Mouse (Mus musculus) ovary, postnatal 10 days (tissue): Measurements from ENCODE around the gene Gch1.

Experiments
- DNase-seq: peaks from one replicate; pipeline ENCODE4 v3.0.0; 2022; ENCODE audit warnings: low spot score

The Gch1 gene

DNA sequence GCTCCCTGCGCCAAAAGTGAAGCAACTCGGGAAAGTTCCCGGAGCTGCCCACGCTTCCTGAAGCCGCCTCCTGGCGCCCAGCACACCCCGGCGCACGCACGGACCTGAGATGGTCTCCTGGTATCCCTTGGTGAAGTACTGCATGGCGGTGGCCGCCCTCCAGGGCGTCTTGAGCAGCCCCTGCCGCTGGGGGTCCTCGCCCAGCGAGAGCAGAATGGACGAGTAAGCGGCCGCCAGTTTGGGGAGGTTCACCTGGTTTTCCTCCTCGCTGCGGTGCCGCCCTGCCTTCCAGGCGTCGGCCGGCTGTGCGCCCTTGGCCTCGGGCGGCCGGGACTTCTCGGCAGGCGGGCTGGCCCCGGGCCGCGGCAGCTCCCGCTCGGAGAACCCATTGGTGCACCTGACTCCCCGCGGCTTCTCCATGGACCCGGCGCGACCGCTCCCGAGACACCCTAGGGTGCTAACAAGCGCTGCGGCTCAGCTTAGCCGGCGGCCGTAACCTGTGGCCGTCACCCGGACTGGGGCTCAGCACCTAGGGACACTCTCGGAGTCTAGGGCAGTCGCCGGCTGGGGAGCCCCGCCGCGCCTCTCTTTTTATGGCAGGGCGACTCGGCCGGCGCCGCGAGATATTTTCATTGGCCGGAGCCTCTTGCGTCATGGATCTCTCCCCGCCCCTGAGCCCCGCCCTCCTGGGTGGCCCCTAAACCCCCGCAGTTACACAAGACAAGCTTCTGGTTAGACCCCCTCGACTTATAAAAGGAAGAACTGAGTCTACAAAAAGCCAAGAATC is at the start of gene Gch1:
Gch1 (minus strand) TSS at position 566 of the 787 bp plus-strand sequence.
- peak; percentile 48 for DNase-seq

DNA sequence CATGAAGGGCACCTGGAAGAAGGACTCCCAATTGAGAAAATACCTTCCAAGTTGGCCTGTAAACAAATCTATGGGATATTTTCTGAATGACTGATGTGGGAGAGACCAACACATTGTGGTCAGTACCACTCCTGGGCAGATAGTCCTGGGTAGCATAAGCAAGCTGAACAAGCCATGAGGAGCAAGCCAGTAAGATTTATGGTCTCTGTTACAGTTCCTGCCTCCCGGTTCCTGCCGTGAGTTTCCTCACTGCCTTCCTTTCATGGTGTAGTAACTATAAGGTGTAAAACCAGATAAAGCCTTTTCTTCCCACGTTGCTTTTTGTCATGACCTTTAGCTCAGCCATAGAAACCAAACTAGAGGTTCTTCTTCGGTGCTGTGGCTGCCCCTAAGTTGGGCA is 48.1 kb upstream of the Gch1 start:
- DNase-seq = no peak

DNA sequence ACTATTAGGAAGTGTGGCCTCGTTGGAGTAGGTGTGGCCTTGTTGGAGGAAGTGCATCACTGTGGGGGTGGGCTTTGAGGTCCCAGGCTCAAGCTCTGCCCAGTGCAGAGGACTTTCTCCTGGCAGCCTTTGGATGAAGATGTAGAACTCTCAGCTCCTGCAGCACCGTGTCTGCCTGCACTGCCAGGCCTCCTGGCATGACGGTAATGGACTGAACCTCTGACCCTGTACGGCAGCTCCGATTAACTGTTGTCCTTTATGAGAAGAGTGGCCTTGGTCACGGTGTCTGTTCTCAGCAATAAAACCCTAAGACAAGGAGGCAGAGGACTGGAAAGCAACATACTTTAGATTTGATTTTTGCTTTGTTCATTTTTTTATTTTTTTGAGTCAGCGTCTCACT is 47.3 kb upstream of the Gch1 start:
- DNase-seq = no peak

DNA sequence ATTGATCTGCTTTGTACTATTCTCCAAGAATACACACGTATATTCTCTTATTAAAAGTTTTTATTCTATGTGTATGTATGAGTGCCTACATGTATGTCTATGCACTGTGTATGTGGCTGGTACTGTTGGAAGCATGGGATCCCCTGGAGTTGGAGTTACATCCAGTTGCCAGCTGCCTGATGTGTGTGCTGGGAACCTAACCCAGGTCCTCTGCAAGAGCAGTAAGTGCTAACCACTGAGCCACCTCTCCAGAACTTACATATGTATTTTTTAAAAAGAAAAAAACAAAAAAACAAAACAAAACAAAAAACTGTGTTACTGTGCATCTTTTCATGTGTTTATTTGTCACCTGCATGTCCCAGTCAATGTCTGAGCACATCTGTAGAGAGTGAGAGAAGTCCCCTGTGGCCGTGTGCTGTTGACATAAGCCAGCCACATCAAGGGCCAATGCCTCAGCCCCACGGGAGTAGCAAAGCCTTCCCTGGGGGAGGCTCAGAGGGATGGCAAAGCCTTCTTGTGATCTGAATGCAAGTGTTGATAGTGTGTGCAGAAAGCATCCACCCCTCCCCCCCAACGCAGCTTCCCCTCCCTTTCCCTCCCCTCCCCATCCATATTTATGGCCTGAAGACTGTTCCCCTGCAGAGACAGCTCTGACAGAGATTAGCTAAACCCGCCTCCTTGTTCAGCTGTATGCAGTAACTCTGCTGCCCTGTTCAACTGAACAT is 45.5 kb upstream of the Gch1 start:
- no peak for DNase-seq

DNA sequence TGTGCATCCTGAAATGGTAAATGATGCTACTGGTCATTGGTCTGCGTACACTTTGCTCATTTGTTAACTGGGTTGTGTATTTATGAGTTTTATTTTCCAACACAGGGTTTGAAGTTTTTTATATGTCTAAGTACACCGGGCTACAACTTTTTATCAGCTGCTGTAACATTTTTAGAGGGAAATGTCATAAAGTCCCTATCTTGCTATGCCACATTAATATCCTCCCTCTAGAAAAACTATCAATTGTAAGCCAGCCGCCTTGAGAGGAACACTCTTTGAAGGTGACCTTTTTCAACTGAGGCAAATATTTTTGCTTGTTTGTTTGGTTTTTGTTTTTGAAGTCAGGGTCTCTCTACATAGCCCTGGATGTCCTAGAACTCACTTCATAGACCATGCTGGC is 44.8 kb upstream of the Gch1 start:
- DNase-seq = no peak

DNA sequence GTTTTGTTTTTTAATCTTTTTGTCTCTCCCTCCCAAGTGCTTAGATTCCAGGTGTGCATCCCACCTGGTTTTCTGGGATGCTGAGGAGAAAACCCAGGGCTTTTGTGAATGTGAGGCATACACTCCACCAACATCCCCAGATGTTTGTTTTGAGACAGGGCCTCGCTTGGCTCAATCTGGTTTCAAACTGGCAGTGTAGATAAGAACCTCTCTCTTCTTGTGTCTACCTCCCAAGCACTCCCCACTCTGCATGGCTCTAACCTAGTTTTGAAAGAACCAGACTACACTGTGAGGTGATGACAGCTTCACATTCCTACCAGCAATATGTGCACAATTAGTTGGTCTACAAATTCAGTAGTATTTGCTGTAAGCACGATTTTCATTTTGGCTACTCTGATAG is 44.4 kb upstream of the Gch1 start:
- no peak for DNase-seq

DNA sequence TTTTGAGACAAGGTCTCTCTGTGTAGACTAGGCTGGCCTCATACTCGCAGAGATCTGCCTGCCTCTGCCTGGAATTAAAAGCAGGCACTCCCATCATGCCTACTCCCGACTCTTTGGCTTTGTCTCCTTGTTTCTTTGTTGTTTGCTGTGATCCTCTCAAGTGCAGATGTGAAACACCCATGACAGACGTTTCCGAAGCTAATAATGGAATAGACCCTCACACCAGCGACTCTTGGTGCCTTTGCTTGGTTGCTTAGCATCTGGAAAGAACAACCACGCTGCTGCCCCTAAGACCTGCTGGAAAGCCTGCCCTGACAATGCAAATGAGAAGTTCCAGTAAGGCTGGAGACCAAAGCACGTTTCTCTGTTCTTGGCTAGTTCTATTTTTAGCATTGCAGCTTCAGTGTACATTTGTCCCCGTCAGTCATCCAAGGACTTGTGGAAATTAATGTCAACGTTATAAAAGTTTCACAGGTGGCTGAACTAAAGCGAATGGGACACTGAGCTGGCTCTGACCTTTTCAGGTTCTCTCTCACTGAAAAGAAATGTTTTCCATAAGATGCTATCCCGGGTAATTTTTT is 40.7 kb upstream of the Gch1 start:
- DNase-seq = no peak

DNA sequence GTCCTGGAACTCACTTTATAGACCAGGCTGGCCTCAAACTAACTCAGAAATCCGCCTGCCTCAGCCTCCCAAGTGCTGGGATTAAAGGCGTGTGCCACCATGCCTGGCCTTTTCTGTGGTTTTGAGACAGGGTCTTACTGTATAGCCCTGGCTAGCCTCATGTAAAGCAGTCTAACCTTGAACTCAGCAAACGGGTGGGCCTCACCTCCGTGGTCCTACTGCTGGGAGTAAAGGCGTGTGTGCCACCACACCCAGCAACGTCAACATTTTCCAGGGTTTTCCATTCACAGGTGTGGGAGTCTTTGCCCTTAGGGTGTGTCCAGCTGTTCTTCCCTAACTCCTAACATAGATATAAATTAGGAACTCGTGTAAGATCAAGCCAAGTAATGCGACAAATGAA is 36.7 kb upstream of the Gch1 start:
- DNase-seq = no peak

DNA sequence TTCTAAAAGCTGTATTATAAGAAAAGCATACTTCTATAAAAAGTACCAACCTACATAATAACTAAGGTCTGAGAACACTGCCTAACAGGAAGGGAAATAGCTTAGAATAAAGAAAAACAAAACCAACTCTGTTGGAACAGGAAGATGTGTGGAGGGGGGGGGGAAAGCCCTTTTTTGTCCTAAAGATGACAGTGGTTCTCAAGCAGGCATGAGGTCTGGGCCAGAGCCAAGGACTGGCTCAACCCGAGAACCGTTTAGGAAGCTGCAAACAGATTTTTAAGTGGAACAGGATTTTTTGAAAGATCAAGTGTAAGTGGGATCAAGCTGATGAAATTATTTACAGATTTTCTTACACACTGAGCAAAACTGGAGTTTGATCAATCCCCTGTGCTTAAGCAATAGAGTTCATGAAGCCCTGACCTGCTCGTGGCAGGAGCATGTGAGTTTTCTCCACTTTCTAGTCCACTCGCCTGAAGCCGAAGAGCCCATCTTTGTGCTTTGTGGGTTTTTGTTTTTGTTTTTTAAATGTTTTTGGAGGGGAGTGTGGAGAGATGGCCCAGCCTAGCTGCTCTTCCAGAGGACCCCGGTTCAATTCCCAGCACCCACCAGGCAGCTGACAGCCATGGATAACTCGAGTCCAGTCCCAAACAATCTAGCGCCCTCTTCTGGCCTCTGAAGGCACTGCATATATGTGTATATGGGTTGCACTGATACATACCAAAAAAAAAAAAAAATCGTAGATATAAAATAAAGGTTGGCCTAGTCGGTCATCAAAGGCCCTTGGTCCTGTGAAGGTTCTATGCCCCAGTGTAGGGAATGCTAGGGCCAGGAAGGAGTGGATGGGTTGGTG is 35.5 kb upstream of the Gch1 start:
- DNase-seq = no peak

DNA sequence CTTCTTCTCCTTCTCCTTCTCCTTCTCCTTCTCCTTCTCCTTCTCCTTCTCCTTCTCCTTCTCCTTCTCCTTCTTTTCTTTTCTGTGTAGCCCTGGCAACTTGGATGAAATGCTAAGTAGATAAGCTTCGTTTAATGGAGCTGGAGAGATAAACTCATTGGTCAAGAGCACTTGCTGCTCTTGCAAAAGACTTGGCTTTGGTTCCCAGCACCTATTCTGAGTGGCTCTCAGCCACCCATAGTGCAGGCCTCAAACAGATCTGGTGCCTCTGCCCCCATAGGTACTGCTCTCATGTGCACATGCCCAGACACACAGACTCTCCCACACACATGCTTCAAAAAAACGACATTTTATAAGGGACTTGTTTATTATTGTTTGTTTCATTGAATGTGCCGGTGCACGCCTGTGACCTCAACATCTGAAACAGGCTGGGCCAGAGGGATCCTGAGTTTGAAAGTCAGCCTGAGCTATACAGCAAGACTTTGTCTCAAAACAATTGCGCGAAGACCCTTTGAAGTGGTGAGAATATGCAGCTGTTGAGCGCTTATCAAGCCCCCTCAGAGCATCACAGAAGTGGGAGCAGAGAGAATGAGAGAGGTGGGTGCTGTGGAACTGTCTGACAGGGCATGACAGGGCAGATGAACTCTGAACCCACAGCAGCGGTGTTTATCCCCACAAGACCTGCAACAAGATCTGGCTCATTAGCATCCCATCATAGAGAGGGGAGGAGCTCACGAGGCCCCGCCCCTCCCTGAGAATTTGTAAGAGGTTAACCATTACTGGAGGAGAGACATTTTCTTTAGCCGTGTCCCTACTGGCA is 33.6 kb upstream of the Gch1 start:
- DNase-seq = no peak

DNA sequence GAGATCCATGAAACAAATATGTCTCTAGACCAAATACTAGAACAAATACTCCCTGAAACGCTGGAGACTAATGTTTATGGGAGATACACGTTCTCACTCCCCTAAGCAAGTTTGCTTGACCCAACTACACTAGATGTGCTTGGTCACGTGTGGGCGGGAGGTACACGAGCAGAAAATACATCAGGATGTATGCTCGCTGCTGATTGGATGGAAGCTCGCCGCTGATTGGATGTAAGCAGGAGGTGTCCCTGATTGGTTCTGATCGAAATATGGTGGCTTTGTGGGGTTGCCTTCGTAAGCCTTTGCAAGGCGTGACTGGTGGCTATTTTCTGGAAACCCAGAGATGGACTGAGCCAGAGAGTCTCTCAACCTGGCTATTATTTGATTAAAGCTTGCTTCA is 32.4 kb upstream of the Gch1 start:
- DNase-seq = no peak

DNA sequence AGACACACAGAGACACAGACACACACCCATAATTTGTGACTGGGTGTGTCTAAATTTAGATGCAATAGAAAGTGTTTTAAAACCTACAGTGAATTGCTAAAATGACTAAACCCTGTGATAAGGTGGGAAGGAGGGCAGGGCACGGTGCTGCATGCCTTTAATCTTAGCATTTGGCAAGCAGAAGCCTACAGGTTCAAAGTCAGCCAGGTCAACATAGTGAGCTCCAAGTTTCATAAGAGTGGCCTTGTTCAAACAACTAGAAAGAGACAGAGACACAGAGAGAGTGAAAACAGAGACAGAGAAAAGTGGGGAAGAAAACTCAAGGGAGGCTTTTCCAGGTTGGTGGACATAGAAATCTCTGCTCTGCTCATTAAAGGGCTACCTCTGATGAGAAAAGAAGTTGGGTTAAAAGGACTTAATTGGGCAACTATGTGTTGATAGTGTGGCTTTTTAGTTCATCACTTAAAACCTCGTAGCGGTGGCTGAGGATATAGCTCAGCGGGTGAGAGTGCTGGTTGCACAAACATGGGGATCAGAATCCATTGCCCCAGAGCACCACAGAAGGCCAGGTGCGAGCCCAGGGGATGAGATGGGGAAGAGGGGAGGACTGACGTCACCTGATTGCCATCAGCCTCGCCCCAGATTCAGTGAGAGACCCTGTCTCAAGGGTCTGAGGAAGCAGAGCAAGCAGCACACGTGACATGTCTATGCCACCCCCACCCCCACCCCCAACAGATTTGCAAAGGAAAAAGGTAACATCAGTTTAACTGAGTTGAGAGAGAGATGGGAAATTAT is 31.2 kb upstream of the Gch1 start:
- DNase-seq = no peak

DNA sequence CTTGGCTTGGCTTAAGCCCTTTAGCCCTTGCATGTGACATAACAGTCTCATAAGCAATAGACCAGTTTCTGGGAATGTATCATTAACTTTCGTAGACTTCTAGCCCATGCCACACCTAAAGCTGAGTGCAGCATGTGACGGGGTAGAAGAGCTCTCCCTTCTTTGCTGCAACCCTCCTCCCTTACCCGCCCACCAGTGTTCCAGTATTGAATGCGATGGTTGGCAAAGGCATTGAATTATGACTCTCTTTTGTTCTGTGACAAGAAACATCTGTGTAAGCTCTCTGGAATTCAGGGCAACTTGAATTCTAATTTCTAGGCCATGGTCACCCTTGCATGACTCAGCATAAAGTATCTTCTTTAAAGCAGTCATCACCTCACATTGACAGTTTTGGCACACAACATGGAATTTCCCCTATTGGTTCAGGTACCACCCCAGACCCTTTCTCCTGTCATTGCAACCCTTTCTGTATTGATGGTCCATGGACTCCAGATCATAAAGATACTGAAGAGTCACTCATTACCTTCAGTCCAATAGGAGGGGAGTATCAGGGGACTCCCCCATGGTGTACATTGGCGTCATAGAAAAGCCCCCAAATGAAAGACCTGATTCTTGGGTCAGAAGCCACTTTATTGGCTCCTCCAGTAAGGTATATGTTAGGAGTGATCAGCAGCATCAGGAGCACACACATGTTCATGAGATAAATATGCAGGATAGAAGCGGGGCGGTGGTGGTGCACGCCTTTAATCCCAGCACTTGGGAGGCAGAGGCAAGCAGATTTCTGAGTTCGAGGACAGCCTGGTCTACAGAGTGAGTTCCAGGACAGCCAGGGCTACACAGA is 29.8 kb upstream of the Gch1 start:
- no peak for DNase-seq

DNA sequence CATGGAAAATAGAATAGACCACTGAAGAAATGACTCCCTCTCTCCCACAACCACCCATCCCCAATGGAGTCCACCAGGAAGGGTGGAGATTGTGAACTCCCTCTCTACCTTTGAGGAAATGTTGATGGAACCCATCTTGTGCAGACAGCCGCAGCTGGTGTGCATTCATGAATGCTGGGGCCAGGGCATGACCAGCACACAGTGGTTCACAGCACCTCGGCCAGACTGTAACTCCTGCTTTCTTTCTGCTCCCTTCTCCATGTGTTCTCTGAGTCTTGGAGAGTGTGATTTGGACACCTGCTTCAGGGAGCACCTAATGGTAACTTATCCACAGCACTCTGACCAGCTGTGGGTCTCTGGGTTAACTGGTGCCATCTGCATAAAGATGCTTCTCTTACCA is 27.3 kb upstream of the Gch1 start:
- DNase-seq = no peak

DNA sequence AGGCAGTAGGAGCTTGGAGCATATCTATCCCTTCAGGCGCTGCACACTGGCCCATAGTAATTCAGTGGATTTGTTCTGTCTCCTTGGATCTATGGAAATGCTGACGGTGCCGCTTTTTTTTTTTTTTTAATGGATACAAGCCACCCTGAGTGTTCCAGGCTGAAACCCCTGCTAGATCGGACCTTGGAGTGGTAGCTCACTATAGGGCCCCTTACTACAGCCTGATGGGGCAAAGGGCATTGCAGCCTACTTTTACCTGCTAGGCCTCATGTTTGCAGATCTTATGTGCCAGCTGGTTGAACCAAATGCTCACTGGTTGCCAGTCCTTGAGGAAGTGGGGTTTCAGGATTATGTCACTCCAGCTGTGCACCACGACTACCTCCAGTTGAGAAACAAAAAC is 25.2 kb upstream of the Gch1 start:
- DNase-seq = no peak

DNA sequence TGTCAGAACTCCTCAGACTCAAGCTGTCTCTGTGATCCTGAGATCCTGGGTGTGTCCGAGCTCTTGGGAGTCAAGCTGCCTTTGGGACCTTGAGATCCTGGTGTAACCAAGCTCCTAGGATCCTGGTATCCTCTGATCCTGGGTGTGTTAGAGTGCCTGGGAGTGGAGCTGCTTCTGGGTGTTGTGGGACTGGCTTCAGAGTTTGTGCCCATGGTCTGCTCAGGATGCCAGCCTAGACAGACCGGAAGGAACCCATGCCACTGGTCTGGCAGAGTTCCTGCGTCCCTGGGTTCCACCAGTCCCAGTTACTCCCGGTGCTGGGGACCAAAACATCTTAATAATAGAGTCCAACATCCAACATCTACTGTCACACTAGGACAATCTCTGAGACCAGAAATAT is 24.1 kb upstream of the Gch1 start:
- DNase-seq = no peak

DNA sequence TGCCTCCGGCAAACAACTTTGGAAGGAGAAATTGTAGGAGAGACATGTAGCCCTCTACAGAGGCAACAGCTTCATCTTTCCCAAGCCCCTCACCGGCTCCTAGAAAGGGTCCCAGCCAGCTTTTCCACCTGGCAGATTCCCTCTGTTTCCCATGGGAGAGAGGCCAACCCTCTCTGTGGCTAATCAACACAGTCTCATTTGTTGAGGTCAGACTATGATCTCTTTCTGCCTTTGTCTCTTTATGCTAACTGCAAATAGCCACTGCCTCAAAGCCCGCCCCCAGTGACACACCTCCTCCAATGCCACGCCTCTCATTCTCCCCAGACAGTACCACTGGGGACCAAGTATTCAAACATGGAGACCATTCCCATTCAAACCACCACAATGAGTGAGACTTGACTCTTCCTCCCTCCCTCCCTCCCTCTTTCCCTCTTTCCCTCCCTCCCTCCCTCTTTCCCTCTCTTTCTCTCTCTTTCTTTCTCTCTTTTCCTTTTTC is 20.5 kb upstream of the Gch1 start:
- DNase-seq = no peak

DNA sequence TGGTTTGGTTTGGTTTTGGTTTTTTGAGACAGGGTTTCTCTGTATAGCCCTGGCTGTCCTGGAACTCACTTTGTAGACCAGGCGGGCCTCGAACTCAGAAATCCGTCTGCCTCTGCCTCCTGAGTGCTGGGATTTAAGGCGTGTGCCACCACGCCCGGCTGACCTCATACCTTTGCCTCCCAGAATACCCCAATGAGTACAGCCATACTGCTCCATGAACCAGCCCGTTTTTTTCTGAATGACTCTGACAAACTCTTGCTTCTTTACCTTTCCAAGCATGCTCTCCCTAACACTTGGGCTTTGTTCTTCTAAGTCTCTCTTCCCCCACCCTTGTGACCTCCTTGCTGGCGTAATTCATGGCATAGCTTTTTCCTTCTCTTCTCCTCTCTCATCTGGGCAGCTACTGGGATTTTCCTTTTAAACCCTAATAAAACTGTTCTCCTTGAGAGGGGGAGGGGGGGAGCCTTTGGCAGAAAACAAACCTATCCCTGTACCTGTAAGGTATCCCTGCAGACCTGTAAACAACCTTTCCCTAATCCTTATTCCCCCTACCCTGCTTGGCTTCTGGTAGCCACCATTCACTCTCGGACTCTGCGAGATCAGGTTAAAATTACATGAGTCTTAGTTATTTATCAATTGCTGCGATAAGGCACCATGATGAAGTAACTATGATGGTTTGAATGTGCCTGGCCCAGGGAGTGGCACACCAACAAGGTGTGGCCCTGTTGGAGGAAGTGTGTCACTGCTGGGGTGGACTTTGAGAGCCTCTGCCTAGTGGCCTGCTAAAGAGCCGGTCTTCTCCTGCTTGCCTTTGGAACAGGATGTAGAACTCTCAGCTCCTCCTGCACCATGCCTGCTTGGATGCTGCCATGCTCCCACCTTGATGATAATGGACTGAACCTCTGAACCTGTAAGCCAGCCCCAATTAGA is 19.6 kb upstream of the Gch1 start:
- DNase-seq = no peak

DNA sequence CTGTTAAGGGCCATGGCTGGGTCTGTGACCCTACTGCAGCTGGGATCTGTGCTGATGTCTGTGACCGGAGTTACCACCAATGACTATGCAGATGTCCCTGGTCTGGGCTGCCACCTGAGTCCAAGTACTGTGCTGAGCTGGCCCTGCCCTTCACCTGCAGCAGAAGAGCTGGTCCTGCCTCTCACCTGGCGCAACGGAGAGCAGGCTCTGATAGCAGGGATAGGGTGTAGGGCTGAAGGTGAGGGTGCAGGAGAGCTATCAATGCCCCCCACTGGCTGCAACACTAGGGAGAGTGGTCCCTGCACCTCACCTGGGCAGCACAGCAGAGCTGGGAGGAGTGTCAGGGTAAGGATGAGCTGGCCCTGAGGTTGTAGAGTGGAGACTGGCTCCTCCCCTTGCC is 17.4 kb upstream of the Gch1 start:
- no peak for DNase-seq
